Mouse (Mus musculus) limb, embryonic 12.5 days (tissue): ENCODE data around the gene Srd5a3. TPM values are rescaled to one million over a fixed set of nuclear protein-coding genes. Genes with fewer than 3 reads are reported as not detected.

Experiments
- ATAC-seq: fragments of 200-750 bp; cut with Nextera tagmentation; 2 replicates; pipeline ENCODE4 v1.8.0; 2017; ENCODE audit warnings: low read depth, moderate TSS enrichment; ENCODE audit not compliant: insufficient number of reproducible peaks, insufficient read depth, low FRiP score, low TSS enrichment
- H3K27ac ChIP-seq: fragments of 300-500 bp; sonication (generic); 2 replicates; pipeline ENCODE4 v1.5.1; 2016; ENCODE audit warnings: mild to moderate bottlenecking, moderate library complexity
- H3K27me3 ChIP-seq: fragments of 300-500 bp; sonication (generic); 2 replicates; pipeline ENCODE4 v1.6.1; 2016; ENCODE audit warnings: mild to moderate bottlenecking, moderate library complexity
- H3K36me3 ChIP-seq: fragments of 300-500 bp; sonication (generic); 2 replicates; pipeline ENCODE4 v1.6.1; 2016; ENCODE audit warnings: mild to moderate bottlenecking, moderate library complexity
- H3K4me1 ChIP-seq: fragments of 300-500 bp; sonication (generic); replicated peaks from 2 replicates; pipeline ENCODE4 v1.6.1; 2016
- H3K4me2 ChIP-seq: fragments of 300-500 bp; sonication (generic); 2 replicates; pipeline ENCODE4 v1.6.1; 2016; ENCODE audit warnings: mild to moderate bottlenecking, moderate library complexity
- H3K4me3 ChIP-seq: fragments of 300-500 bp; sonication (generic); replicated peaks from 2 replicates; pipeline ENCODE4 v1.5.1; 2016; ENCODE audit warnings: mild to moderate bottlenecking
- H3K9ac ChIP-seq: fragments of 300-500 bp; sonication (generic); replicated peaks from 2 replicates; pipeline ENCODE4 v1.6.1; 2016; ENCODE audit warnings: mild to moderate bottlenecking, moderate library complexity
- H3K9me3 ChIP-seq: fragments of 300-500 bp; sonication (generic); 2 replicates; pipeline ENCODE4 v1.6.1; 2016; ENCODE audit warnings: mild to moderate bottlenecking, moderate library complexity
- WGBS: fragments of 180-500 bp; shearing (Covaris S2); methylation state at CpG from one replicate; pipeline ENCODE4 v1.1.7; 2016; 5-methylcytosine and 5-hydroxymethylcytosine counted together
- polyA plus RNA-seq: library from polyadenylated mRNA; unstranded; fragments of >200 nt; fragmentation: Nextera tagmentation; extraction: Ambion mirVana; gene quantifications from 2 replicates; pipeline ENCODE4 v1.2.1, GENCODE M21; 2016

Gene Srd5a3
- polyA plus RNA-seq, 1 experiment from 2014 or later = 28.3 TPM

GRCm38 (mm10) chr5:76131990-76132389, 8.1 kb upstream of the Srd5a3 start:
- no peaks in the 10 kb centered on the region for H3K9me3 ChIP-seq
- H3K27ac ChIP-seq = no peak overlapping the region
- WGBS = 82% methylated on average over 4 of the region's 4 CpGs
- H3K4me2 ChIP-seq = no peak overlapping the region
- H3K4me3 ChIP-seq = no peak overlapping the region
- H3K36me3 ChIP-seq = no peaks in the 10 kb centered on the region
- ATAC-seq = no peak
- H3K4me1 ChIP-seq = no peaks in the 10 kb centered on the region
- H3K9ac ChIP-seq = no peak overlapping the region
- H3K27me3 ChIP-seq = no peaks in the 10 kb centered on the region

- peaks cover 8% of the 10 kb centered on the region for H3K4me1 ChIP-seq
- ATAC-seq = no peak
- H3K27me3 ChIP-seq = no peaks in the 10 kb centered on the region
- no peak overlapping the region for H3K27ac ChIP-seq
- no peaks in the 10 kb centered on the region for H3K9me3 ChIP-seq
- H3K9ac ChIP-seq = no peak overlapping the region
- H3K4me3 ChIP-seq = no peak overlapping the region
- H3K36me3 ChIP-seq = no peaks in the 10 kb centered on the region
- 82% methylated on average over 1 of the region's 1 CpGs for WGBS
- no peak overlapping the region for H3K4me2 ChIP-seq
Measured at GRCm38 (mm10) chr5:76135644-76136043, 4.4 kb upstream of the Srd5a3 start.

- 95% methylated on average over 3 of the region's 3 CpGs for WGBS
- no peaks in the 10 kb centered on the region for H3K9me3 ChIP-seq
- H3K4me2 ChIP-seq = no peak overlapping the region
- H3K9ac ChIP-seq = no peak overlapping the region
- ATAC-seq = no peak
- no peak overlapping the region for H3K4me3 ChIP-seq
- H3K27ac ChIP-seq = no peak overlapping the region
- H3K4me1 ChIP-seq = peaks cover 11% of the 10 kb centered on the region
- H3K27me3 ChIP-seq = no peaks in the 10 kb centered on the region
- no peaks in the 10 kb centered on the region for H3K36me3 ChIP-seq
Measured at GRCm38 (mm10) chr5:76136271-76136670, 3.8 kb upstream of the Srd5a3 start.

GRCm38 (mm10) chr5:76137586-76137985, 2.5 kb upstream of the Srd5a3 start:
- Histone ChIP-seq H3K9me3 (no peaks in the 10 kb centered on the region), H3K4me3 (no peak overlapping the region), H3K9ac (no peak overlapping the region), H3K4me2 (no peak overlapping the region), H3K36me3 (no peaks in the 10 kb centered on the region), H3K27me3 (no peaks in the 10 kb centered on the region), H3K27ac (no peak overlapping the region), H3K4me1 (peaks cover 12% of the 10 kb centered on the region)
- WGBS = 93% methylated on average over 1 of the region's 1 CpGs
- no peak for ATAC-seq

GRCm38 (mm10) chr5:76138071-76138470, 2.0 kb upstream of the Srd5a3 start:
- Histone ChIP-seq H3K4me1 (peaks cover 12% of the 10 kb centered on the region), H3K9ac (no peak overlapping the region), H3K27me3 (no peaks in the 10 kb centered on the region), H3K36me3 (no peaks in the 10 kb centered on the region), H3K4me3 (no peak overlapping the region), H3K4me2 (no peak overlapping the region), H3K9me3 (no peaks in the 10 kb centered on the region), H3K27ac (no peak overlapping the region)
- ATAC-seq = no peak
- WGBS = 80% methylated on average over 1 of the region's 1 CpGs

GRCm38 (mm10) chr5:76138512-76138911, 1.6 kb upstream of the Srd5a3 start:
- Histone ChIP-seq H3K4me3 (no peak overlapping the region), H3K9ac (no peak overlapping the region), H3K9me3 (no peaks in the 10 kb centered on the region), H3K27ac (no peak overlapping the region), H3K36me3 (no peaks in the 10 kb centered on the region), H3K4me2 (no peak overlapping the region), H3K27me3 (no peaks in the 10 kb centered on the region), H3K4me1 (peaks cover 12% of the 10 kb centered on the region)
- no peak for ATAC-seq
- WGBS = 87% methylated on average over 10 of the region's 10 CpGs

GRCm38 (mm10) chr5:76139171-76139671, 850 bp upstream of the Srd5a3 start:
- ATAC-seq = no peak
- H3K4me2 ChIP-seq = peak overlapping the region; percentile 75
- peak overlapping the region; percentile 68 for H3K4me3 ChIP-seq
- H3K36me3 ChIP-seq = no peaks in the 10 kb centered on the region
- no peak overlapping the region for H3K9ac ChIP-seq
- H3K9me3 ChIP-seq = no peaks in the 10 kb centered on the region
- H3K27me3 ChIP-seq = no peaks in the 10 kb centered on the region
- WGBS = 53% methylated on average over 7 of the region's 7 CpGs
- H3K4me1 ChIP-seq = peaks cover 12% of the 10 kb centered on the region
- no peak overlapping the region for H3K27ac ChIP-seq

GRCm38 (mm10) chr5:76140730-76141066, 627 bp downstream of the Srd5a3 start:
- Histone ChIP-seq H3K27me3 (no peaks in the 10 kb centered on the region), H3K4me2 (peak overlapping the region; percentile 75), H3K27ac (peak overlapping the region; percentile 99), H3K36me3 (no peaks in the 10 kb centered on the region), H3K9me3 (no peaks in the 10 kb centered on the region), H3K4me3 (peak overlapping the region; percentile 68), H3K9ac (peak overlapping the region; percentile 84), H3K4me1 (peaks cover 12% of the 10 kb centered on the region)
- 12% methylated on average over 9 of the region's 9 CpGs for WGBS
- ATAC-seq = peak; percentile 58

GRCm38 (mm10) chr5:76143356-76143755, 3.3 kb downstream of the Srd5a3 start:
- Histone ChIP-seq H3K4me3 (no peak overlapping the region), H3K27me3 (no peaks in the 10 kb centered on the region), H3K9me3 (no peaks in the 10 kb centered on the region), H3K36me3 (no peaks in the 10 kb centered on the region), H3K4me1 (peaks cover 12% of the 10 kb centered on the region), H3K9ac (no peak overlapping the region), H3K27ac (no peak overlapping the region), H3K4me2 (no peak overlapping the region)
- 85% methylated on average over 4 of the region's 4 CpGs for WGBS
- no peak for ATAC-seq

- WGBS = 100% methylated on average over 1 of the region's 1 CpGs
- Histone ChIP-seq H3K27ac (no peak overlapping the region), H3K36me3 (peaks cover 17% of the 10 kb centered on the region), H3K9ac (no peak overlapping the region), H3K4me1 (no peaks in the 10 kb centered on the region), H3K9me3 (no peaks in the 10 kb centered on the region), H3K27me3 (no peaks in the 10 kb centered on the region), H3K4me3 (no peak overlapping the region), H3K4me2 (no peak overlapping the region)
- ATAC-seq = no peak; the same call in 1 of the 2 replicates
Measured at GRCm38 (mm10) chr5:76146401-76146800, 6.3 kb downstream of the Srd5a3 start.

GRCm38 (mm10) chr5:76149436-76149835, 9.4 kb downstream of the Srd5a3 start:
- no peak overlapping the region for H3K4me2 ChIP-seq
- no peaks in the 10 kb centered on the region for H3K4me1 ChIP-seq
- H3K4me3 ChIP-seq = no peak overlapping the region
- H3K36me3 ChIP-seq = peaks cover 37% of the 10 kb centered on the region
- no peaks in the 10 kb centered on the region for H3K27me3 ChIP-seq
- ATAC-seq = no peak
- WGBS = 86% methylated on average over 6 of the region's 6 CpGs
- no peak overlapping the region for H3K9ac ChIP-seq
- H3K27ac ChIP-seq = no peak overlapping the region
- no peaks in the 10 kb centered on the region for H3K9me3 ChIP-seq

GRCm38 (mm10) chr5:76152956-76153355, 12.9 kb downstream of the Srd5a3 start:
- Histone ChIP-seq H3K36me3 (peaks cover 54% of the 10 kb centered on the region), H3K27me3 (no peaks in the 10 kb centered on the region), H3K4me1 (no peaks in the 10 kb centered on the region), H3K9ac (no peak overlapping the region), H3K9me3 (no peaks in the 10 kb centered on the region), H3K27ac (no peak overlapping the region), H3K4me3 (no peak overlapping the region), H3K4me2 (no peak overlapping the region)
- 92% methylated on average over 6 of the region's 6 CpGs for WGBS
- ATAC-seq = no peak
